Mouse (Mus musculus) kidney, embryonic 14.5 days (tissue): ENCODE measurements around the gene Olfr676. TPM values are rescaled to one million over a fixed set of nuclear protein-coding genes. Genes with fewer than 3 reads are reported as not detected.
"Not testable (repeated sequence)": the region's sequence is repeated elsewhere in the genome, so short reads cannot be mapped to it uniquely, and the experiment has no call there.

ENCODE experiments used
- ATAC-seq: fragments of 200-750 bp; cut with Nextera tagmentation; 2 replicates; pipeline ENCODE4 v1.8.0; 2017; ENCODE audit warnings: moderate number of reproducible peaks, mild to moderate bottlenecking, moderate TSS enrichment, moderate library complexity; ENCODE audit not compliant: low FRiP score, low TSS enrichment
- H3K27ac ChIP-seq: fragments of 300-500 bp; sonication (generic); 2 replicates; pipeline ENCODE4 v1.5.1; 2014; ENCODE audit warnings: low read depth, mild to moderate bottlenecking, low read length, moderate library complexity, mixed read lengths
- H3K27me3 ChIP-seq: fragments of 300-500 bp; sonication (generic); 2 replicates; pipeline ENCODE4 v1.6.1; 2014; ENCODE audit warnings: mild to moderate bottlenecking, low read length; ENCODE audit not compliant: control insufficient read depth, insufficient read depth
- H3K36me3 ChIP-seq: fragments of 300-500 bp; sonication (generic); 2 replicates; pipeline ENCODE4 v1.6.1; 2014; ENCODE audit warnings: low read length, mixed read lengths; ENCODE audit not compliant: control insufficient read depth, insufficient read depth
- H3K4me1 ChIP-seq: fragments of 300-500 bp; sonication (generic); 2 replicates; pipeline ENCODE4 v1.6.1; 2014; ENCODE audit warnings: low read length, mixed read lengths; ENCODE audit not compliant: control insufficient read depth, insufficient read depth
- H3K4me2 ChIP-seq: fragments of 300-500 bp; sonication (generic); replicated peaks from 2 replicates; pipeline ENCODE4 v1.6.1; 2014; ENCODE audit warnings: low read depth, mild to moderate bottlenecking, low read length
- H3K4me3 ChIP-seq: fragments of 300-500 bp; sonication (generic); 2 replicates; pipeline ENCODE4 v1.5.1; 2014; ENCODE audit warnings: mild to moderate bottlenecking, low read length
- H3K9ac ChIP-seq: fragments of 300-500 bp; sonication (generic); 2 replicates; pipeline ENCODE4 v1.6.1; 2014; ENCODE audit warnings: low read depth, mild to moderate bottlenecking, low read length, moderate library complexity
- H3K9me3 ChIP-seq: fragments of 300-500 bp; sonication (generic); 2 replicates; pipeline ENCODE4 v1.6.1; 2016; ENCODE audit warnings: low read length; ENCODE audit not compliant: control insufficient read depth
- WGBS: fragments of 180-500 bp; shearing (Covaris S2); extraction: QIAGEN DNeasy Blood & Tissue Kit; methylation state at CpG from one replicate; pipeline ENCODE4 v1.1.7; 2014; 5-methylcytosine and 5-hydroxymethylcytosine counted together
- polyA plus RNA-seq: library from polyadenylated mRNA; unstranded; fragments of >200 nt; fragmentation: Nextera tagmentation; extraction: Ambion mirVana; gene quantifications from 2 replicates; pipeline ENCODE4 v1.2.1, GENCODE M21; 2014

The Olfr676 gene
- not detected in 2 replicates for polyA plus RNA-seq

- Histone ChIP-seq H3K4me2 (no peak within 1 kb of the TSS), H3K4me1 (no peaks in the 10 kb centered on the region), H3K36me3 (no peaks in the 10 kb centered on the region), H3K9me3 (no peaks in the 10 kb centered on the region), H3K4me3 (no peak within 1 kb of the TSS), H3K27ac (no peak within 1 kb of the TSS), H3K9ac (no peak within 1 kb of the TSS), H3K27me3 (no peaks in the 10 kb centered on the region)
- ATAC-seq, result no peak
Measured at GRCm38 (mm10) chr7:105032398-105032797, at the start of gene Olfr676. Gene Olfr676, plus strand, starts transcription at chr7:105032698.

- H3K9ac ChIP-seq, result no peak within 1 kb of the TSS
- ATAC-seq, result no peak
- H3K4me2 ChIP-seq, result no peak within 1 kb of the TSS
- H3K4me3 ChIP-seq, result no peak within 1 kb of the TSS
- no peak within 1 kb of the TSS for H3K27ac ChIP-seq
- H3K27me3 ChIP-seq, result no peaks in the 10 kb centered on the region
- H3K36me3 ChIP-seq, result no peaks in the 10 kb centered on the region
- no peaks in the 10 kb centered on the region for H3K9me3 ChIP-seq
- H3K4me1 ChIP-seq, result no peaks in the 10 kb centered on the region
Measured at GRCm38 (mm10) chr7:105001929-105002328, 30.6 kb upstream of the Olfr676 start, which contains the start of gene Olfr672. Gene Olfr672, minus strand, starts transcription at chr7:105002029.

GRCm38 (mm10) chr7:105022530-105022929 lies 10.0 kb upstream of the Olfr676 start:
- Histone ChIP-seq H3K9me3 (no peaks in the 10 kb centered on the region), H3K4me3 (no peak overlapping the region), H3K27ac (no peak overlapping the region), H3K4me1 (no peaks in the 10 kb centered on the region), H3K27me3 (no peaks in the 10 kb centered on the region), H3K4me2 (no peak overlapping the region), H3K36me3 (no peaks in the 10 kb centered on the region), H3K9ac (no peak overlapping the region)
- ATAC-seq, result no peak
- 80% methylated on average over 1 of the region's 1 CpGs for WGBS

GRCm38 (mm10) chr7:105028360-105028759 lies 4.1 kb upstream of the Olfr676 start, which contains the start of gene Olfr675:
Gene Olfr675, minus strand, starts transcription at chr7:105028460.
- H3K4me3 ChIP-seq, result no peak within 1 kb of the TSS
- H3K27ac ChIP-seq, result no peak within 1 kb of the TSS
- H3K4me1 ChIP-seq, result no peaks in the 10 kb centered on the region
- ATAC-seq, result no peak
- no peak within 1 kb of the TSS for H3K4me2 ChIP-seq
- H3K27me3 ChIP-seq, result no peaks in the 10 kb centered on the region
- H3K9me3 ChIP-seq, result no peaks in the 10 kb centered on the region
- H3K36me3 ChIP-seq, result no peaks in the 10 kb centered on the region
- no peak within 1 kb of the TSS for H3K9ac ChIP-seq
- 89% methylated on average over 1 of the region's 1 CpGs for WGBS

- not testable (repeated sequence) for H3K4me1 ChIP-seq, H3K9ac ChIP-seq, H3K27ac ChIP-seq, H3K4me2 ChIP-seq, H3K9me3 ChIP-seq, H3K27me3 ChIP-seq, H3K4me3 ChIP-seq, H3K36me3 ChIP-seq, ATAC-seq
- 65% methylated on average over 5 of the region's 5 CpGs for WGBS
Measured at GRCm38 (mm10) chr7:105033836-105034235, 1.3 kb downstream of the Olfr676 start.

GRCm38 (mm10) chr7:105058951-105059350 lies 26.5 kb downstream of the Olfr676 start:
- no peaks in the 10 kb centered on the region for H3K36me3 ChIP-seq

GRCm38 (mm10) chr7:105064175-105064574 lies 31.7 kb downstream of the Olfr676 start, which contains the start of gene Olfr678:
Gene Olfr678, plus strand, starts transcription at chr7:105064475.
- Histone ChIP-seq H3K4me1 (no peaks in the 10 kb centered on the region), H3K36me3 (no peaks in the 10 kb centered on the region), H3K9me3 (no peaks in the 10 kb centered on the region), H3K27ac (no peak within 1 kb of the TSS), H3K4me3 (no peak within 1 kb of the TSS), H3K4me2 (no peak within 1 kb of the TSS), H3K9ac (no peak within 1 kb of the TSS), H3K27me3 (no peaks in the 10 kb centered on the region)
- ATAC-seq, result no peak
- 82% methylated on average over 1 of the region's 1 CpGs for WGBS

More at GRCm38 (mm10) chr7:105058951-105059350, 26.5 kb downstream of the Olfr676 start:
- Histone ChIP-seq H3K27me3 (no peaks in the 10 kb centered on the region), H3K9ac (no peak overlapping the region), H3K9me3 (no peaks in the 10 kb centered on the region), H3K4me1 (no peaks in the 10 kb centered on the region), H3K27ac (no peak overlapping the region), H3K4me2 (no peak overlapping the region), H3K4me3 (no peak overlapping the region)
- no peak for ATAC-seq

GRCm38 (mm10) chr7:105080905-105081304 lies 48.4 kb downstream of the Olfr676 start, which contains the start of gene Olfr679:
Gene Olfr679, plus strand, starts transcription at chr7:105081205.
- Histone ChIP-seq H3K9ac (no peak within 1 kb of the TSS), H3K9me3 (no peaks in the 10 kb centered on the region), H3K4me2 (no peak within 1 kb of the TSS), H3K4me1 (no peaks in the 10 kb centered on the region), H3K27me3 (no peaks in the 10 kb centered on the region), H3K27ac (no peak within 1 kb of the TSS), H3K36me3 (no peaks in the 10 kb centered on the region), H3K4me3 (no peak within 1 kb of the TSS)
- 65% methylated on average over 1 of the region's 1 CpGs for WGBS
- no peak for ATAC-seq
